8 mouse cellular contexts compared by ENCODE assay signal in genomic region chr14:25633539-25634300, GRCm38 (mm10).
A peak's percentile ranks its signal among the peaks of the same experiment; 100 is the strongest.
DNase-seq lines count a peak whose midpoint lies in the region; ATAC-seq and TF ChIP-seq lines count a peak whose summit lies in the region.

No protein-coding gene starts in this region.

- WGBS in liver, adult 2 months: 68% methylated on average over 14 of the region's 14 CpGs
- WGBS in liver, embryonic 11.5 days: 79% methylated on average over 14 of the region's 14 CpGs
- 57% methylated on average over 14 of the region's 14 CpGs for WGBS in heart, embryonic 15.5 days
- 82% methylated on average over 14 of the region's 14 CpGs for WGBS in midbrain, embryonic 11.5 days

- no peak for DNase-seq in liver, adult 2 months (ENCODE audit: extremely low read depth, low read depth, low spot score)
- DNase-seq in liver, embryonic 11.5 days (ENCODE audit: low spot score): no peak
- DNase-seq in cerebellum, postnatal 25 days: peak; percentile 73 to 76
- no peak for DNase-seq in midbrain, embryonic 11.5 days (ENCODE audit: low spot score, missing footprints)
- DNase-seq in thymus, postnatal 14 days: no peak
- no peak for DNase-seq in kidney, postnatal 10 days
- no peak for DNase-seq in frontal cortex, postnatal 14 days (ENCODE audit: low spot score in 2 of 2)

- no peaks in the 10 kb centered on the region for H3K9me3 ChIP-seq in liver, embryonic 11.5 days (ENCODE audit: control insufficient read depth, low read length)
- no peaks in the 10 kb centered on the region for H3K9me3 ChIP-seq in heart, embryonic 15.5 days (replicated peaks)
- no peaks in the 10 kb centered on the region for H3K9me3 ChIP-seq in midbrain, embryonic 11.5 days (ENCODE audit: control insufficient read depth, low read length)

- H3K9ac ChIP-seq in liver, adult 2 months (ENCODE audit: low read depth, low read length): no peak overlapping the region
- no peak overlapping the region for H3K9ac ChIP-seq in liver, embryonic 11.5 days (ENCODE audit: low read depth, low read length)
- no peak overlapping the region; the same call in 1 of the 2 replicates for H3K9ac ChIP-seq in heart, embryonic 15.5 days
- no peak overlapping the region for H3K9ac ChIP-seq in midbrain, embryonic 11.5 days (ENCODE audit: low read length)

- ATAC-seq in liver, embryonic 11.5 days (replicated peaks; ENCODE audit: low FRiP score): no peak
- ATAC-seq in heart, embryonic 15.5 days (replicated peaks; ENCODE audit: insufficient number of reproducible peaks, insufficient read depth, low FRiP score, low read depth): no peak
- no peak for ATAC-seq in midbrain, embryonic 11.5 days (ENCODE audit: low FRiP score)

- no peak for TF ChIP-seq POLR2A in liver, adult 2 months (IDR thresholded peaks at IDR 0.05; ENCODE audit: extremely low read depth, insufficient read depth, low read length)

- H3K4me3 ChIP-seq in liver, adult 2 months (ENCODE audit: insufficient read depth, low read depth, low read length): no peak overlapping the region
- no peak overlapping the region for H3K4me3 ChIP-seq in liver, embryonic 11.5 days (ENCODE audit: low read depth, low read length)
- no peak overlapping the region for H3K4me3 ChIP-seq in heart, embryonic 15.5 days
- H3K4me3 ChIP-seq in midbrain, embryonic 11.5 days (ENCODE audit: low read depth, low read length): no peak overlapping the region

- H3K79me2 ChIP-seq in liver, adult 2 months (ENCODE audit: control insufficient read depth, insufficient read depth, low read length): peaks cover 7% of the 10 kb centered on the region; the same call in 1 of the 2 replicates

- peaks cover 7% of the 10 kb centered on the region for H3K4me1 ChIP-seq in liver, adult 2 months (ENCODE audit: control insufficient read depth, insufficient read depth, low read length)
- H3K4me1 ChIP-seq in liver, embryonic 11.5 days (replicated peaks; ENCODE audit: control insufficient read depth, insufficient read depth, low read length): peaks cover 20% of the 10 kb centered on the region
- H3K4me1 ChIP-seq in heart, embryonic 15.5 days (replicated peaks): peaks cover 92% of the 10 kb centered on the region
- peaks cover 3% of the 10 kb centered on the region; the same call in 1 of the 2 replicates for H3K4me1 ChIP-seq in midbrain, embryonic 11.5 days (ENCODE audit: control insufficient read depth, insufficient read depth, low read length)

- TF ChIP-seq CTCF in liver, adult 2 months (IDR thresholded peaks at IDR 0.05; ENCODE audit: low read depth, low read length): no peak

- H3K27me3 ChIP-seq in liver, adult 2 months (ENCODE audit: control insufficient read depth, insufficient read depth, low read length): no peaks in the 10 kb centered on the region
- no peaks in the 10 kb centered on the region for H3K27me3 ChIP-seq in liver, embryonic 11.5 days (replicated peaks; ENCODE audit: control insufficient read depth, insufficient read depth, low read length)
- H3K27me3 ChIP-seq in heart, embryonic 15.5 days: no peaks in the 10 kb centered on the region
- H3K27me3 ChIP-seq in midbrain, embryonic 11.5 days (ENCODE audit: control insufficient read depth, insufficient read depth, low read length): no peaks in the 10 kb centered on the region

- no peak overlapping the region for H3K4me2 ChIP-seq in liver, embryonic 11.5 days
- H3K4me2 ChIP-seq in heart, embryonic 15.5 days: no peak overlapping the region
- H3K4me2 ChIP-seq in midbrain, embryonic 11.5 days: no peak overlapping the region

- peaks cover 5% of the 10 kb centered on the region; the same call in 1 of the 2 replicates for H3K36me3 ChIP-seq in liver, adult 2 months (ENCODE audit: control insufficient read depth, insufficient read depth, low read length)
- peaks cover 18% of the 10 kb centered on the region for H3K36me3 ChIP-seq in liver, embryonic 11.5 days (ENCODE audit: control insufficient read depth, insufficient read depth, low read length)
- peaks cover 19% of the 10 kb centered on the region for H3K36me3 ChIP-seq in heart, embryonic 15.5 days
- H3K36me3 ChIP-seq in midbrain, embryonic 11.5 days (ENCODE audit: control insufficient read depth, insufficient read depth, low read length): peaks cover 28% of the 10 kb centered on the region

- H3K27ac ChIP-seq in liver, adult 2 months (replicated peaks; ENCODE audit: insufficient read depth, low read depth, low read length): 0 out of 2 replicates have a peak overlapping the region, but pooled peaks have one; percentile 7
- no peak overlapping the region for H3K27ac ChIP-seq in liver, embryonic 11.5 days (ENCODE audit: low read depth, low read length)
- peak overlapping the region; percentile 66 for H3K27ac ChIP-seq in heart, embryonic 15.5 days
- H3K27ac ChIP-seq in midbrain, embryonic 11.5 days (ENCODE audit: low read depth, low read length): 0 out of 2 replicates have a peak overlapping the region, but pooled peaks have one; percentile 25

Comparison
In these comparisons a context has a peak if more than half of its experiments do, and no peak if none do; other contexts are left out.
1. DNase-seq: peak in cerebellum, postnatal 25 days (2 of 2); none in liver, adult 2 months (single experiment), liver, embryonic 11.5 days (single experiment), midbrain, embryonic 11.5 days (single experiment), thymus, postnatal 14 days (single experiment), kidney, postnatal 10 days (single experiment) and frontal cortex, postnatal 14 days (0 of 2).